Mouse (Mus musculus) spleen, adult 2 months (tissue): ENCODE measurements around the gene Bend4.

Source experiments
- CTCF ChIP-seq: fragments of 200-500 bp; IDR thresholded peaks from 2 replicates; pipeline ENCODE4 v1.5.1; 2011; ENCODE audit warnings: mild to moderate bottlenecking, inconsistent platforms; ENCODE audit not compliant: insufficient read depth, insufficient read length, insufficient replicate concordance; ENCODE audit errors: extremely low read depth
- POLR2A ChIP-seq: fragments of 200-500 bp; IDR thresholded peaks from 2 replicates; pipeline ENCODE4 v1.6.1; 2011; ENCODE audit warnings: low read depth, low read length, inconsistent platforms

GRCm38 (mm10) chr5:67347060-67347459, 81.0 kb downstream of the Bend4 start:
- no peak for TF ChIP-seq CTCF
- TF ChIP-seq POLR2A: no peak
